Mouse (Mus musculus) spleen, adult 2 months (tissue): ENCODE results near the gene Nsun2.

Source experiments
- CTCF ChIP-seq: fragments of 200-500 bp; IDR thresholded peaks from 2 replicates; pipeline ENCODE4 v1.5.1; 2011; ENCODE audit warnings: mild to moderate bottlenecking, inconsistent platforms; ENCODE audit not compliant: insufficient read depth, insufficient read length, insufficient replicate concordance; ENCODE audit errors: extremely low read depth
- POLR2A ChIP-seq: fragments of 200-500 bp; IDR thresholded peaks from 2 replicates; pipeline ENCODE4 v1.6.1; 2011; ENCODE audit warnings: low read depth, low read length, inconsistent platforms

DNA sequence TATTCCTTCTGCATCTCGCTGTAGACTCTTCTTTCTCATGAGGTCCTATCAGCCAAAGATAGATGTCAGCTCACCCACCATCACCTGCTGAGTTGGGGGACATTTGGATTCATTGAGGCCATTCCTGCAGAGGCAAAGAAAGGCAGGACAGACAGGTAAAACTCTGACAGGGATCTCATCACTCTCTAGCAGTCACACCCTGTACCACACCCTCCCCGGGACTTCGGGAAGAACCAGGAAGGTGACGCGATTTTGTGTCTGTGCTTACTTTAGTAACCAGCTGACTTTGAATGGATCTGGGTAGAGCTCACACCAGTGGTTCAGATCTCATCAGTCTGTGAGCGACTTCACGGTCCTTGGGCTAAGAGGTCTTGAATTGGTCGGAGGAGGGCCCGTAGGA lies 112.9 kb downstream of the Nsun2 start:
- TF ChIP-seq CTCF, result no peak
- TF ChIP-seq POLR2A, result no peak
